Mouse (Mus musculus) hindbrain, postnatal 0 days (tissue): ENCODE data around the gene Zfp423. TPM values are rescaled to one million over a fixed set of nuclear protein-coding genes. Genes with fewer than 3 reads are reported as not detected.

Source experiments
- ATAC-seq: fragments of 200-750 bp; cut with Nextera tagmentation; 2 replicates; pipeline ENCODE4 v1.8.0; 2017; ENCODE audit warnings: mild to moderate bottlenecking, moderate TSS enrichment, moderate library complexity
- DNase-seq: peaks from one replicate; pipeline ENCODE4 v3.0.0-alpha.2; 2015; ENCODE audit warnings: low spot score
- H3K27ac ChIP-seq: fragments of 300-500 bp; sonication (generic); 2 replicates; pipeline ENCODE4 v1.5.1; 2014; ENCODE audit warnings: mild to moderate bottlenecking
- H3K27me3 ChIP-seq: fragments of 300-500 bp; sonication (generic); 2 replicates; pipeline ENCODE4 v1.6.1; 2014; ENCODE audit warnings: low read length, mixed read lengths; ENCODE audit not compliant: insufficient read depth
- H3K36me3 ChIP-seq: fragments of 300-500 bp; sonication (generic); 2 replicates; pipeline ENCODE4 v1.6.1; 2014; ENCODE audit warnings: low read length, mixed read lengths; ENCODE audit not compliant: insufficient read depth
- H3K4me1 ChIP-seq: fragments of 300-500 bp; sonication (generic); 2 replicates; pipeline ENCODE4 v1.6.1; 2014; ENCODE audit warnings: antibody characterized with exemption, low read length, mixed read lengths; ENCODE audit not compliant: insufficient read depth
- H3K4me2 ChIP-seq: fragments of 300-500 bp; sonication (generic); 2 replicates; pipeline ENCODE4 v1.6.1; 2014; ENCODE audit warnings: low read depth, mild to moderate bottlenecking, low read length, moderate library complexity, mixed read lengths
- H3K4me3 ChIP-seq: fragments of 300-500 bp; sonication (generic); 2 replicates; pipeline ENCODE4 v1.5.1; 2014; ENCODE audit warnings: low read length
- H3K9ac ChIP-seq: fragments of 300-500 bp; sonication (generic); replicated peaks from 2 replicates; pipeline ENCODE4 v1.6.1; 2014; ENCODE audit warnings: mild to moderate bottlenecking, low read length, moderate library complexity, mixed read lengths
- H3K9me3 ChIP-seq: fragments of 300-500 bp; sonication (generic); 2 replicates; pipeline ENCODE4 v1.6.1; 2016; ENCODE audit warnings: low read length, mixed read lengths
- CTCF ChIP-seq: IDR thresholded peaks from 2 replicates; pipeline ENCODE4 v1.5.1; 2016; ENCODE audit warnings: antibody characterized with exemption, control low read depth, low read depth
- WGBS: fragments of 180-500 bp; shearing (Covaris S2); extraction: QIAGEN DNeasy Blood & Tissue Kit; methylation state at CpG from one replicate; pipeline ENCODE4 v1.1.7; 2014; 5-methylcytosine and 5-hydroxymethylcytosine counted together
- polyA plus RNA-seq: library from polyadenylated mRNA; unstranded; fragments of >200 nt; fragmentation: Nextera tagmentation; extraction: Ambion mirVana; gene quantifications from 2 replicates; pipeline ENCODE4 v1.2.1, GENCODE M21; 2015
- total RNA-seq: library from RNA; depleted of rRNA; stranded (reverse); fragments of >200 nt; gene quantifications from 2 replicates; pipeline ENCODE4 v1.2.3, GENCODE M21; 2014; rRNA removed

The Zfp423 gene
- total and polyA plus RNA-seq, 2 experiments from 2014 or later, result 22.2 to 73.6 TPM

GRCm38 (mm10) chr8:87619529-87619928 lies 339.9 kb downstream of the Zfp423 start:
- Histone ChIP-seq H3K9ac (no peak overlapping the region), H3K27me3 (no peaks in the 10 kb centered on the region), H3K36me3 (no peaks in the 10 kb centered on the region), H3K4me1 (peaks cover 12% of the 10 kb centered on the region), H3K27ac (peak overlapping the region; percentile 48; the same call in 1 of the 2 replicates), H3K4me3 (no peak overlapping the region), H3K4me2 (no peak overlapping the region), H3K9me3 (no peaks in the 10 kb centered on the region)
- WGBS, result 41% methylated on average over 2 of the region's 2 CpGs
- DNase-seq (no peak), ATAC-seq (no peak)
- no peak for TF ChIP-seq CTCF

- WGBS, result 35% methylated on average over 7 of the region's 7 CpGs
- Histone ChIP-seq H3K36me3 (no peaks in the 10 kb centered on the region), H3K9me3 (no peaks in the 10 kb centered on the region), H3K4me3 (no peak overlapping the region), H3K27ac (peak overlapping the region; percentile 48; the same call in 1 of the 2 replicates), H3K27me3 (no peaks in the 10 kb centered on the region), H3K9ac (no peak overlapping the region), H3K4me1 (peaks cover 12% of the 10 kb centered on the region), H3K4me2 (no peak overlapping the region)
- TF ChIP-seq CTCF, result peak; percentile 70
- ATAC-seq (peak; percentile 28; the same call in 1 of the 2 replicates), DNase-seq (peak; percentile 73)
These were observed 340.3 kb downstream of the Zfp423 start for GRCm38 (mm10) chr8:87619118-87619517.

GRCm38 (mm10) chr8:87613701-87614100 lies 345.7 kb downstream of the Zfp423 start:
- Histone ChIP-seq H3K4me3 (no peak overlapping the region), H3K27ac (no peak overlapping the region), H3K4me1 (peaks cover 3% of the 10 kb centered on the region; the same call in 1 of the 2 replicates), H3K9me3 (no peaks in the 10 kb centered on the region), H3K27me3 (no peaks in the 10 kb centered on the region), H3K4me2 (no peak overlapping the region), H3K36me3 (no peaks in the 10 kb centered on the region), H3K9ac (no peak overlapping the region)
- peak; percentile 66 for TF ChIP-seq CTCF
- WGBS, result 78% methylated on average over 1 of the region's 1 CpGs
- DNase-seq (peak; percentile 59), ATAC-seq (no peak)

Other genes starting within 250 kb of the Zfp423 start
- 12.3 and 21.3 TPM in 2 replicates for gene Cnep1r1, start 159.2 kb upstream of the Zfp423 start, total RNA-seq
- 26.6 and 28.5 TPM in 2 replicates for gene Cnep1r1, start 159.2 kb upstream of the Zfp423 start, polyA plus RNA-seq
- 28.5 and 36.0 TPM in 2 replicates for gene Heatr3, start 178.3 kb upstream of the Zfp423 start, total RNA-seq
- 28.4 and 29.2 TPM in 2 replicates for gene Heatr3, start 178.3 kb upstream of the Zfp423 start, polyA plus RNA-seq
- 20.3 and 33.6 TPM in 2 replicates for gene Tent4b, start 239.6 kb upstream of the Zfp423 start, total RNA-seq
- gene Tent4b, start 239.6 kb upstream of the Zfp423 start, polyA plus RNA-seq, result 7.9 and 8.4 TPM in 2 replicates